Mouse (Mus musculus) myocyte (in vitro differentiated cells): Measurements from ENCODE around the gene Frmd4a. TPM values are rescaled to one million over a fixed set of nuclear protein-coding genes. Genes with fewer than 3 reads are reported as not detected.

ENCODE experiments used
- H3K27me3 ChIP-seq: one replicate; pipeline ENCODE4 v1.6.1; 2011; ENCODE audit not compliant: control insufficient read depth, insufficient read depth, insufficient read length
- H3K36me3 ChIP-seq: one replicate; pipeline ENCODE4 v1.6.1; 2011; ENCODE audit not compliant: control insufficient read depth, insufficient read depth
- H3K4me2 ChIP-seq: one replicate; pipeline ENCODE4 v1.6.1; 2011; ENCODE audit warnings: low read depth, control low read depth
- H3K4me3 ChIP-seq: one replicate; pipeline ENCODE4 v1.5.1; 2011; ENCODE audit warnings: mild to moderate bottlenecking, control low read depth, moderate library complexity
- H3K79me2 ChIP-seq: one replicate; pipeline ENCODE4 v1.6.1; 2011; ENCODE audit not compliant: control insufficient read depth, insufficient read depth
- H3ac ChIP-seq: one replicate; pipeline ENCODE4 v1.6.1; 2011; ENCODE audit not compliant: control insufficient read depth, insufficient read length
- CEBPB ChIP-seq: IDR thresholded peaks from 2 replicates; pipeline ENCODE4 v1.6.1; 2011; ENCODE audit warnings: mild to moderate bottlenecking, moderate library complexity; ENCODE audit not compliant: poor library complexity, insufficient read depth, severe bottlenecking
- E2F4 ChIP-seq: IDR thresholded peaks from one replicate; pipeline ENCODE4 v1.6.1; 2011; ENCODE audit warnings: mild to moderate bottlenecking, control low read depth, moderate library complexity; ENCODE audit not compliant: insufficient read depth
- MAX ChIP-seq: IDR thresholded peaks from one replicate; pipeline ENCODE4 v1.6.1; 2011; ENCODE audit warnings: low read depth, mild to moderate bottlenecking, control low read depth
- MYOD1 ChIP-seq, 3 experiments: IDR thresholded peaks; one replicate each; pipeline ENCODE4 v1.6.1; 2011; ENCODE audit warnings: control low read depth in 2 of 3, low read depth in 2 of 3, mild to moderate bottlenecking in 2 of 3, moderate library complexity in 1 of 3; ENCODE audit not compliant: insufficient read length in 2 of 3, control insufficient read depth in 1 of 3
- MYOG ChIP-seq, 3 experiments: IDR thresholded peaks; one replicate each; pipeline ENCODE4 v1.6.1; 2011; ENCODE audit warnings: control low read depth in 2 of 3, low read depth in 2 of 3, mild to moderate bottlenecking in 2 of 3; ENCODE audit not compliant: insufficient read length in 2 of 3, control insufficient read depth in 1 of 3, insufficient read depth in 1 of 3
- POLR2A ChIP-seq: IDR thresholded peaks from one replicate; pipeline ENCODE4 v1.6.1; 2011; ENCODE audit warnings: low read depth, mild to moderate bottlenecking, control low read depth, moderate library complexity; ENCODE audit not compliant: insufficient read length
- POLR2AphosphoS2 ChIP-seq: IDR thresholded peaks from one replicate; pipeline ENCODE4 v1.6.1; 2011; ENCODE audit warnings: low read depth, control low read depth; ENCODE audit not compliant: insufficient read length
- REST ChIP-seq: IDR thresholded peaks from one replicate; pipeline ENCODE4 v1.6.1; 2011; ENCODE audit warnings: mild to moderate bottlenecking, control low read depth, moderate library complexity; ENCODE audit not compliant: insufficient read depth, insufficient read length
- SRF ChIP-seq: IDR thresholded peaks from one replicate; pipeline ENCODE4 v1.6.1; 2011; ENCODE audit warnings: low read depth; ENCODE audit not compliant: control insufficient read depth, insufficient read length
- TCF12 ChIP-seq: IDR thresholded peaks from one replicate; pipeline ENCODE4 v1.6.1; 2011; ENCODE audit warnings: mild to moderate bottlenecking, control low read depth; ENCODE audit not compliant: poor library complexity, insufficient read depth, severe bottlenecking
- TCF3 ChIP-seq: IDR thresholded peaks from one replicate; pipeline ENCODE4 v1.6.1; 2011; ENCODE audit warnings: low read depth, control low read depth; ENCODE audit not compliant: insufficient read length
- USF1 ChIP-seq: IDR thresholded peaks from one replicate; pipeline ENCODE4 v1.6.1; 2011; ENCODE audit warnings: low read depth, mild to moderate bottlenecking, control low read depth, moderate library complexity
- polyA plus RNA-seq: library from polyadenylated mRNA; unstranded; fragments of >200 nt; fragmentation: generic; extraction: Trizol; gene quantifications from one replicate; pipeline ENCODE4 v1.2.1, GENCODE M21; 2012; ENCODE audit warnings: missing spikeins

Frmd4a gene
- polyA plus RNA-seq, 1 experiment: 24.7 TPM

DNA sequence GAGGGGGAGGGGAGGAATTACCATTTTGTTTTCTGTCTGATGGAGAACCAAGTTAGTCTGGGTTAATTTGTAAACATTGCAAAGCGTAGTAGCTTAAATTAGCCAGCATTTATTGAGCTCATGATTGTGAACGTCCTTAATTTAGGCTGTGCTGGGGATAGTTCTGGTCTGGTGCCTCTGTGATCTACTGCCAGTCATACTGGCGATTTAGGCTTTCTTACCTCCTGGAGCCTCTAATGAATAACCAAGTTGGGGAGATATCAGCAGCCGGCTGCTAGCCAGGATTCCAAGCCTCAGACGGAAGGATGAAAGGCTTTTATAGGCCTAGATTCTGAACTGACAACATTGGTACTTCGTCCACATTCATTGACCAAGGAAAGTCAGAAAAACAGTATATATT, 369.0 kb downstream of the Frmd4a start:
- H3K4me2 ChIP-seq: no peak overlapping the region
- H3ac ChIP-seq: no peak overlapping the region
- H3K4me3 ChIP-seq: no peak overlapping the region
- H3K79me2 ChIP-seq: peaks cover 23% of the 10 kb centered on the region
- TF ChIP-seq MAX (no peak), POLR2A (no peak), TCF12 (no peak), E2F4 (no peak)
- no peaks in the 10 kb centered on the region for H3K36me3 ChIP-seq
- no peaks in the 10 kb centered on the region for H3K27me3 ChIP-seq

DNA sequence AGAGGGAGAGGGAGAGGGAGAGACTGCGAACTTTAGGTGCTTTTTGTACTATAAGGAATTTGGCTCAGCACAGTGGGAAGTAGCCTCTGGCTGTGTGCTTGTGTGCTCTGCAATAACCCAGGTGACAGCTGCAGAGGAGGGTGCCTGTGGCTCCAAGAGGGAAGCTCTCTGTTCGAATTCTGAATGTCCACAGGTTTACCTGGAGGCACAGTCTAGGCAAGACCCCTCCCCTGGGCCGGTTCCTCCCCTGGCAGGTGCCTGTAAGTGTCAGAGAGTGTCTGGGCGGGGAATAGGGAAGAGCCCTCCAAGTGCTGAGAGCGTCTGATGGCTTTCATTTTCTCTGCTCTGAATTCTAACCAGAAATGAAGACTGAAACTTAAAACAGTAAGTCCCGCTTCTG, 371.8 kb downstream of the Frmd4a start:
- Histone ChIP-seq H3ac (no peak overlapping the region), H3K79me2 (peaks cover 16% of the 10 kb centered on the region), H3K4me3 (no peak overlapping the region), H3K36me3 (no peaks in the 10 kb centered on the region), H3K27me3 (no peaks in the 10 kb centered on the region), H3K4me2 (no peak overlapping the region)
- TF ChIP-seq REST (no peak), MYOG (IDR thresholded peaks at IDR 0.05; ENCODE audit: control insufficient read depth in 1 of 3, insufficient read depth in 1 of 3, insufficient read length in 2 of 3, low read depth in 2 of 3) (peak in 1 of 3 experiments; percentile 60), CEBPB (no peak), USF1 (no peak), MYOD1 (IDR thresholded peaks at IDR 0.05; ENCODE audit: control insufficient read depth in 1 of 3, insufficient read length in 2 of 3, low read depth in 2 of 3) (peak in 2 of 3 experiments; percentile 11 to 49)

DNA sequence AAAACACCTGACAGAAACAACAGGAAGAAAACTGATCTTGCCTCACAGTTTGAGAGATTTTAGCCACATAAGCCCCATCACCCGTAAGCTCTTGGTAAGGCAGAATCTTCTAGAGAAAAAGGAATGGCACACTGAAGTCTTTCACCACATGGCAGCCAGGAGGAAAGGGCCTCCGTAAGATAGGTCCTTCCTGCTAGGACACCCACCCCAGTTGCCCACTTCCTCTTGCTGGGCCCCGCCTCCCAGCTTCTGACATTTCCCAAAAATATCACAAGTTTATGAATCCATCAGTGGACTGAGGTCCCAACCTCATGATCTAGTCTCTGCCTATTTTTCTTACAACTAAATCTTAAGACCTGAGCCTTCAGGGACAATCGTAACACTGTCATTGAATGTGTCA, 373.6 kb downstream of the Frmd4a start:
- Histone ChIP-seq H3K27me3 (no peaks in the 10 kb centered on the region), H3K4me3 (no peak overlapping the region), H3ac (no peak overlapping the region), H3K36me3 (no peaks in the 10 kb centered on the region), H3K4me2 (no peak overlapping the region), H3K79me2 (peaks cover 12% of the 10 kb centered on the region)
- TF ChIP-seq POLR2AphosphoS2: no peak
- no peak for TF ChIP-seq E2F4
- TF ChIP-seq REST: no peak
- no peak for TF ChIP-seq USF1
- TF ChIP-seq MYOD1 (IDR thresholded peaks at IDR 0.05; ENCODE audit: control insufficient read depth in 1 of 3, insufficient read length in 2 of 3, low read depth in 2 of 3): no peak
- no peak for TF ChIP-seq MAX
- TF ChIP-seq MYOG (IDR thresholded peaks at IDR 0.05; ENCODE audit: control insufficient read depth in 1 of 3, insufficient read depth in 1 of 3, insufficient read length in 2 of 3, low read depth in 2 of 3): no peak
- TF ChIP-seq SRF: no peak
- TF ChIP-seq TCF3: no peak
- TF ChIP-seq TCF12: no peak
- TF ChIP-seq CEBPB: no peak
- TF ChIP-seq POLR2A: no peak

DNA sequence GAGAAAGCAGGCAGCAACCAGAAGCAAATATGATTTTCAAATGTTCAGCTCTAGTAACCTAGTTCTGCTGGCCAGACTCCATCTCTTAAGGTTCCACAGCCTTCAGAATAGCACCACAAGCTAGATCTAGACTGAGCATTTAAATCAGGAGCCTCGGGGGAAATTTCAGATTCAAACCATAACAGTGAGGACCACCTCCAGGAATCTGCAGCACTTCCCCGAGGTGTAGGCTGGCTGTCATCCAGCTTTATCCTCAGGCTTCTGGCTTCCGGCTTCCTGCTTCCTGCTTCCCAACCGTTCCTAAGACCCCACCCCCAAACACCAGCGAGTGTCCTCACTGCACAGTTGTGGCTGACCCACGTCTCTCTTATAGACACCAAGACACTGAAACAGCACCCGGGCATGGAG, 374.2 kb downstream of the Frmd4a start:
- Histone ChIP-seq H3K27me3 (no peaks in the 10 kb centered on the region), H3ac (no peak overlapping the region), H3K4me2 (no peak overlapping the region), H3K36me3 (no peaks in the 10 kb centered on the region), H3K79me2 (peaks cover 12% of the 10 kb centered on the region), H3K4me3 (no peak overlapping the region)
- TF ChIP-seq TCF3 (no peak), POLR2AphosphoS2 (no peak), CEBPB (no peak), REST (no peak), USF1 (no peak), MYOG (IDR thresholded peaks at IDR 0.05; ENCODE audit: control insufficient read depth in 1 of 3, insufficient read depth in 1 of 3, insufficient read length in 2 of 3, low read depth in 2 of 3) (no peak), TCF12 (no peak), SRF (no peak), MYOD1 (IDR thresholded peaks at IDR 0.05; ENCODE audit: control insufficient read depth in 1 of 3, insufficient read length in 2 of 3, low read depth in 2 of 3) (no peak), E2F4 (no peak), POLR2A (no peak), MAX (no peak)

DNA sequence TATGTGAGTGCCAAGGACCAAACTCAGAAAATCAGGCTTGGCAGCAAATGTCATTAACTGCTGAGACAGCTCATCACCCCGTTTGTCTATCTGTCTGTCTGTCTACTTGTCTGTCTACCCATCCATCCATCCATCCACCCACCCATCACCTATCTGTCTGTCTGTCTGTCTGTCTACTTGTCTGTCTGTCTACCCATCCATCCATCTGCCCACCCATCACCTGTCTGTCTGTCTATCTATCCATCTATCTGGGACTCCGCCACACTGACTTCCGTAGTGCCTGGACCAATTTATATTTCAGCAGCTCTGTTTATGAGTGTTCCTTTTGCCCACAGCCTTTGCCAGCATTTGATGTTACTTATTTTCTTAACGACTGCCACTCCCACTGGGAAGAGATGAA, 375.5 kb downstream of the Frmd4a start:
- Histone ChIP-seq H3K36me3 (no peaks in the 10 kb centered on the region), H3K4me2 (no peak overlapping the region), H3K79me2 (peaks cover 9% of the 10 kb centered on the region), H3K4me3 (no peak overlapping the region), H3ac (no peak overlapping the region), H3K27me3 (no peaks in the 10 kb centered on the region)
- TF ChIP-seq E2F4 (no peak), POLR2AphosphoS2 (no peak), MYOG (IDR thresholded peaks at IDR 0.05; ENCODE audit: control insufficient read depth in 1 of 3, insufficient read depth in 1 of 3, insufficient read length in 2 of 3, low read depth in 2 of 3) (no peak), POLR2A (no peak), CEBPB (no peak), TCF3 (no peak), TCF12 (no peak), MAX (no peak), SRF (no peak), MYOD1 (IDR thresholded peaks at IDR 0.05; ENCODE audit: control insufficient read depth in 1 of 3, insufficient read length in 2 of 3, low read depth in 2 of 3) (no peak), USF1 (no peak), REST (no peak)
